Mouse (Mus musculus) heart, adult 8-10 months (tissue): ENCODE results near the gene Prl7c1. TPM values are rescaled to one million over a fixed set of nuclear protein-coding genes. Genes with fewer than 3 reads are reported as not detected.
"Not testable (repeated sequence)": the region's sequence is repeated elsewhere in the genome, so short reads cannot be mapped to it uniquely, and the experiment has no call there.

ENCODE experiments used
- DNase-seq: peaks from one replicate; pipeline ENCODE4 v3.0.0; 2022; ENCODE audit warnings: low spot score
- total RNA-seq, 4 experiments: library from RNA; stranded (reverse); gene quantifications; 2 replicates each; pipeline ENCODE4 v1.2.4; 2022

Gene Prl7c1
- not detected for total RNA-seq

GRCm38 (mm10) chr13:27780704-27781103 lies at the start of gene Prl7c1:
Gene Prl7c1, minus strand, starts transcription at chr13:27780804.
- DNase-seq: not testable (repeated sequence)

- no peak for DNase-seq
Observed at GRCm38 (mm10) chr13:27802765-27803164, 22.2 kb upstream of the Prl7c1 start.

GRCm38 (mm10) chr13:27801354-27801753 lies 20.8 kb upstream of the Prl7c1 start, which contains the start of gene Prl2a1:
Gene Prl2a1, plus strand, starts transcription at chr13:27801654.
- no peak for DNase-seq

DNA sequence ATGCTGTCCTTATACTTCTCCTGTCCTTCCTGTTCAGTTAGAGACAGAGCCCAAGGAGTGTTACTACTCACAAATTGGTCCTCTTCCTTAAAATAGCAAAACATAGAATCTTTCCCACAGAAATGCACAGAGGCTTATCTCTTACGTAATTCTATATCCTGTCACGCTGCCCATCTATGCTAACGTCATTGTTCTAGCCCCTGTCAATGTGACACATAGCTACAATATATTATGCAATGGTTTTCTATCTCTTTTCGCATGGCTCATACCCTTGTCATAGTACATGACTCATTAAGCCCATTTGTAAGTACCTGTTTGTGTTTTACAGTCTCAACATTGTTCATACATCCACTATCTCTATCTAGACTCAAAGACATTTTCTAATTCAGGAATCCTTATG lies 18.7 kb upstream of the Prl7c1 start:
- no peak for DNase-seq

GRCm38 (mm10) chr13:27734512-27735186 lies 46.0 kb downstream of the Prl7c1 start:
- no peak for DNase-seq

GRCm38 (mm10) chr13:27730286-27730959 lies 50.2 kb downstream of the Prl7c1 start:
- not testable (repeated sequence) for DNase-seq

- not testable (repeated sequence) for DNase-seq
Observed at GRCm38 (mm10) chr13:27725057-27725456, 55.5 kb downstream of the Prl7c1 start.

Other genes with a start within 250 kb of the Prl7c1 start
- gene Prl8a9, start 216.2 kb downstream of the Prl7c1 start, total RNA-seq: not detected
- not detected for gene Prl8a1, start 198.6 kb downstream of the Prl7c1 start, total RNA-seq
- gene Prl7b1, start 170.2 kb downstream of the Prl7c1 start, total RNA-seq: not detected
- gene Prl7a1, start 138.3 kb downstream of the Prl7c1 start, total RNA-seq: not detected
- gene Prl7a2, start 112.8 kb downstream of the Prl7c1 start, total RNA-seq: not detected
- not detected for gene Prl7d1, start 64.1 kb downstream of the Prl7c1 start, total RNA-seq
- not detected for gene Prl2a1, start 20.9 kb upstream of the Prl7c1 start, total RNA-seq
- not detected for gene Prl2c1, start 68.5 kb upstream of the Prl7c1 start, total RNA-seq
- gene Prl4a1, start 235.4 kb upstream of the Prl7c1 start, total RNA-seq: not detected